Mouse (Mus musculus): Measurements from ENCODE around the gene Smim1. TPM values are rescaled to one million over a fixed set of nuclear protein-coding genes. Genes with fewer than 3 reads are reported as not detected.

Gene Smim1
- polyA plus RNA-seq, 1 experiment from 2014 or later: 4.2 TPM

DNA sequence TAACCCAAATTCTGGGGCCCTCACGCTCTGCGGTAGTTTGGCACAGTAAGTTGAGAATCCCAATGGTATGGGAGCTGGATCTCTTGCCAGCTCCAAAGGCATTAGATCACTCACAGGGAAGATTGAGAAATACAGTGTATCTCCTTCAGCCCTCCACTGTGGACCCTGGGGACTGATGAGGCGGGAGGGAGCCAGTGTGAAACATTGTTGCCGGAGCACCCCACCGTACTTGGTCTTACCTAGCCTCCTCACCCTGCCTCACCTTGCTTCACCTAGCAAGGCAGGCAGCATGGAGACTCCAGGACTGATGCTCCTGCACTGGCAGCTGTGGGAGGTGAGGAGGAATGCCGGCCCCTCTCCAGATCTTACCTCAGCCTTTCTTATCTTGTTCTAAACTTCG, 29.5 kb upstream of the Smim1 start:
- H3K9ac ChIP-seq (ENCODE audit: low read length): no peak overlapping the region
- H3K9me3 ChIP-seq (replicated peaks; ENCODE audit: control insufficient read depth, low read length): no peaks in the 10 kb centered on the region
- no peaks in the 10 kb centered on the region for H3K4me1 ChIP-seq (ENCODE audit: control insufficient read depth, insufficient read depth, low read length)
- no peak for DNase-seq (ENCODE audit: low spot score)
- no peaks in the 10 kb centered on the region for H3K27me3 ChIP-seq (replicated peaks; ENCODE audit: control insufficient read depth, insufficient read depth, low read length)
- H3K4me3 ChIP-seq (ENCODE audit: low read depth, low read length): no peak overlapping the region
- no peak overlapping the region for H3K4me2 ChIP-seq (ENCODE audit: low read length)
- no peaks in the 10 kb centered on the region for H3K36me3 ChIP-seq (ENCODE audit: control insufficient read depth, insufficient read depth, low read length)
- ATAC-seq: no peak
- H3K27ac ChIP-seq (ENCODE audit: low read depth, low read length): no peak overlapping the region
- WGBS: 93% methylated on average over 7 of the region's 7 CpGs

DNA sequence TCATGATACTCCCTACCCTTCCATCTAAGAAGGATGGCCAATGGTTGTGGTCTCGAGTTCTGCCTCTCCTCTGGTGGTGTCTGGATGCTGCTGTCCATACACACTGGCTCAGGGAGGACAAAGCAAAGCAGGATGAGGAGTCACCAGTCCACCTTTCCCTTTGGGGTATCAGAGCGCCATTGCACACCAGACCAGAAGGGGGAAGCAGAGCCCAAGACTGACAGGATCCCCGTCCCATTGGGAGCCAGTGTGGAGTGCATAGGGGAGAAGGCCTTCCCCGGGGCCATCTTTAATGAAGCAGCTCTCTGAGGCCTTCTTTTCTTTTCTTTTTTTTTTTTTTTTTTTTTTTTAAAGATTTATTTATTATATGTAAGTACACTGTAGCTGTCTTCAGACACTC, 27.0 kb upstream of the Smim1 start:
- 68% methylated on average over 4 of the region's 4 CpGs for WGBS
- Histone ChIP-seq H3K4me1 (ENCODE audit: control insufficient read depth, insufficient read depth, low read length) (no peaks in the 10 kb centered on the region), H3K27me3 (replicated peaks; ENCODE audit: control insufficient read depth, insufficient read depth, low read length) (no peaks in the 10 kb centered on the region), H3K9me3 (replicated peaks; ENCODE audit: control insufficient read depth, low read length) (no peaks in the 10 kb centered on the region), H3K36me3 (ENCODE audit: control insufficient read depth, insufficient read depth, low read length) (no peaks in the 10 kb centered on the region), H3K4me3 (ENCODE audit: low read depth, low read length) (no peak overlapping the region), H3K9ac (ENCODE audit: low read length) (no peak overlapping the region), H3K27ac (ENCODE audit: low read depth, low read length) (no peak overlapping the region), H3K4me2 (ENCODE audit: low read length) (no peak overlapping the region)
- ATAC-seq (no peak), DNase-seq (ENCODE audit: low spot score) (no peak)

DNA sequence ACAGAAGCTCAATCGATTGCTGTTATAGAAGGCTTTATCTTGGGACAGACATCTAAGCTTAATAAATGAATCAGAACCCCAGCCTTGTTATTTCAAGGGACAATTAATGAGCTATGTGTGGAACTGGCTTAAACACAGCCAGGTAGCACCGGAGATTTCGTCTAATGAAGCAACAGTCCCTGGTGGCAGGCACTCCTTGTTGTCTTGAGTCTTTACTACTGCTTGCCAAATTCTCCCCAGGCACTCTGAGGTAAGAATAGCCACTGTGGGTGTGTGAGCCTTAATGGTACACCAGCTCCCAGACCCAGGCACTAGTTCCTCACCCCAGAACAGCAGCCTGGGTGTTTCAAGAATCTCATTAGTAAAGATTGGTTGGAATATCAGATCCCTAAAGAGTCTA, 25.4 kb upstream of the Smim1 start:
- no peaks in the 10 kb centered on the region for H3K27me3 ChIP-seq (replicated peaks; ENCODE audit: control insufficient read depth, insufficient read depth, low read length)

DNA sequence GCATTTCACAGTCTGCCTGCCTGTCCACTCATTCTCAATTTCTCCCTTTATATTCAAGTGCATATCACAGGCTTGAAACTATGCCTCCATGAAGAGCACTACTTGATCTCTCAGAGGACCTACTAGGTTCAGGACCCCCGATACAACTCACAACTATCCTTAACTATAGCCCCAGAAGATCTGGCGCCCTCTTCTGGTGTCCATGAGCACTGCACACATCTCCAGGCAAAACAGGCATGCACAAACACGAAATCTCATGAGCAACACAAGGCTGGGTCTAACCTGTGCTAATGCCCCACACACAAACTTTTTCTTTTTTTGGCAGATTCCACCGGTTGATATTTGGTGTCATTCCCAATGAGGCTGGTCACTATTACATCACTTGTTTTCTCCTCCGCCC, 19.8 kb upstream of the Smim1 start:
- ATAC-seq (no peak), DNase-seq (ENCODE audit: low spot score) (no peak)
- Histone ChIP-seq H3K9me3 (replicated peaks; ENCODE audit: control insufficient read depth, low read length) (no peaks in the 10 kb centered on the region), H3K9ac (ENCODE audit: low read length) (no peak overlapping the region), H3K4me3 (ENCODE audit: low read depth, low read length) (no peak overlapping the region), H3K4me1 (ENCODE audit: control insufficient read depth, insufficient read depth, low read length) (no peaks in the 10 kb centered on the region), H3K4me2 (ENCODE audit: low read length) (no peak overlapping the region), H3K27me3 (replicated peaks; ENCODE audit: control insufficient read depth, insufficient read depth, low read length) (no peaks in the 10 kb centered on the region), H3K27ac (ENCODE audit: low read depth, low read length) (no peak overlapping the region), H3K36me3 (ENCODE audit: control insufficient read depth, insufficient read depth, low read length) (no peaks in the 10 kb centered on the region)
- 72% methylated on average over 5 of the region's 5 CpGs for WGBS

More for the DNA sequence above, 25.4 kb upstream of the Smim1 start:
- Histone ChIP-seq H3K9me3 (replicated peaks; ENCODE audit: control insufficient read depth, low read length) (no peaks in the 10 kb centered on the region), H3K27ac (ENCODE audit: low read depth, low read length) (no peak overlapping the region), H3K4me1 (ENCODE audit: control insufficient read depth, insufficient read depth, low read length) (no peaks in the 10 kb centered on the region), H3K4me2 (ENCODE audit: low read length) (no peak overlapping the region), H3K36me3 (ENCODE audit: control insufficient read depth, insufficient read depth, low read length) (no peaks in the 10 kb centered on the region), H3K4me3 (ENCODE audit: low read depth, low read length) (no peak overlapping the region), H3K9ac (ENCODE audit: low read length) (no peak overlapping the region)
- DNase-seq (ENCODE audit: low spot score) (no peak), ATAC-seq (no peak)
- WGBS: 63% methylated on average over 3 of the region's 3 CpGs

DNA sequence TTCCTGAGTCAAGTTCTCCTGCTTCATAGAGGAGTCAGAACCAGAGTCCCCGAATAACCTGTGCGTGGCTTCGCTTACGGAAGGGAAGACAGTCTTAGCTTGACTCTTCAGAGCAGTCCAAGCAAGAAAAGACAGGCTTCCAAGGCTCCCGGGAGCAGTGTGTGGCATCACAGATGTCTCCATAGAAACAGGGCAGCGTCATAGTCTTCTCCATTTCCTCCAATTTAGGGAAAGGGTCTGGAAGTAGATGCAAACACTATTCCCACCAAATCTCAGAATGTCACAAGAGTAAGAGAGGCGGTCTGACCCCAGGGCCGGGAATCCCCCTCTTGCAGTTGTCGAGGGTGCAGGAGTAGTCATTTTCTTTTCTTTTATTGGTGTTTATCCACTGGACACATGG, 16.5 kb upstream of the Smim1 start, which contains the start of gene Ccdc27:
Ccdc27 (minus strand) TSS at position 101 of the 400 bp plus-strand sequence.
- Histone ChIP-seq H3K27me3 (replicated peaks; ENCODE audit: control insufficient read depth, insufficient read depth, low read length) (no peaks in the 10 kb centered on the region), H3K4me1 (ENCODE audit: control insufficient read depth, insufficient read depth, low read length) (no peaks in the 10 kb centered on the region), H3K4me3 (ENCODE audit: low read depth, low read length) (no peak within 1 kb of the TSS), H3K36me3 (ENCODE audit: control insufficient read depth, insufficient read depth, low read length) (no peaks in the 10 kb centered on the region), H3K9me3 (replicated peaks; ENCODE audit: control insufficient read depth, low read length) (no peaks in the 10 kb centered on the region), H3K9ac (ENCODE audit: low read length) (no peak within 1 kb of the TSS), H3K4me2 (ENCODE audit: low read length) (no peak within 1 kb of the TSS), H3K27ac (ENCODE audit: low read depth, low read length) (no peak within 1 kb of the TSS)
- DNase-seq (ENCODE audit: low spot score): no peak
- ATAC-seq: no peak
- 86% methylated on average over 9 of the region's 9 CpGs for WGBS

DNA sequence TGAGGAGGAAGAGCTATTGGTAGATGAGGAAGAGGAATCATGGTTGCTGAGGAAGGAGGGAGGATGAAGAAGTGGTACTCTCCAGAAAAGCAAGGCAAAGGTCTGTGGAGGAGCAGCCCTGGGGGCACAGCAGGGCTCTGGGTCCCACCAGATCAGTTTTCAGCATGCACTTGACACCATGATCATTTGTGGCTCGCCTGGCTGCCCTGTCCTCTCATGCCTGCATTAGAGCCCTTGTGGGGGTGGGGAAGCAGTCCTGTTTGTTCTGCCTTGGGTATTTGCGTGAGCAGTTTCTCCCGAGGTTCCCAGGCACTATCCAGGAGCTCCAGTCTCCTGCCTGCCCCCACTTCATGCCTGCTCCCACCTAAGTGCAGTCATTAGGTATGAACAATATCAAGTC, 11.1 kb upstream of the Smim1 start:
- Histone ChIP-seq H3K4me1 (ENCODE audit: control insufficient read depth, insufficient read depth, low read length) (no peaks in the 10 kb centered on the region), H3K27ac (ENCODE audit: low read depth, low read length) (no peak overlapping the region), H3K27me3 (replicated peaks; ENCODE audit: control insufficient read depth, insufficient read depth, low read length) (no peaks in the 10 kb centered on the region), H3K9me3 (replicated peaks; ENCODE audit: control insufficient read depth, low read length) (no peaks in the 10 kb centered on the region), H3K4me2 (ENCODE audit: low read length) (no peak overlapping the region), H3K36me3 (ENCODE audit: control insufficient read depth, insufficient read depth, low read length) (no peaks in the 10 kb centered on the region), H3K9ac (ENCODE audit: low read length) (no peak overlapping the region), H3K4me3 (ENCODE audit: low read depth, low read length) (no peak overlapping the region)
- ATAC-seq (no peak), DNase-seq (ENCODE audit: low spot score) (no peak)
- 55% methylated on average over 3 of the region's 3 CpGs for WGBS

DNA sequence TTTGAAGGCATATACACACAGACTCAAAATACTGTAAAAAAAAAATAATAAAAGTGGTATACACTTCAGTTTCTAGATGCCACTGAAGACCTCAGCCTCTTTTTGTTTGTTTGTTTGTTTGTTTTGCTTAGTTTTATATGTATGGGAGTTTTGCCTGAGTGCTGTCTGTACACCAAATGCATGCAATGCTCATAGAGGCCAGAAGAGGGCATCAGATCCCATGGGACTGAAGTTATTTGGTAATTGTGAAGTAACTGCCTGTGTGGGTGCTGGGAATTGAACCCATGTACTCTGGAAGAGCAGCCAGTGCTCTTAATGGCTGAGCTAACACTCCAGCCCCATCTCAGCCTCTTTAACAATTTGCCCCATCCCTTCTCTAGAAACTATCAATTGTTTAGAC, 2.6 kb upstream of the Smim1 start:
- no peak overlapping the region for H3K4me2 ChIP-seq (ENCODE audit: low read length)
- H3K27ac ChIP-seq (ENCODE audit: low read depth, low read length): no peak overlapping the region
- H3K4me3 ChIP-seq (ENCODE audit: low read depth, low read length): no peak overlapping the region
- no peaks in the 10 kb centered on the region for H3K9me3 ChIP-seq (replicated peaks; ENCODE audit: control insufficient read depth, low read length)
- H3K36me3 ChIP-seq (ENCODE audit: control insufficient read depth, insufficient read depth, low read length): no peaks in the 10 kb centered on the region
- DNase-seq (ENCODE audit: low spot score): no peak
- H3K9ac ChIP-seq (ENCODE audit: low read length): no peak overlapping the region
- no peaks in the 10 kb centered on the region for H3K4me1 ChIP-seq (ENCODE audit: control insufficient read depth, insufficient read depth, low read length)
- no peak for ATAC-seq
- peaks cover 7% of the 10 kb centered on the region; the same call in 1 of the 2 replicates for H3K27me3 ChIP-seq (replicated peaks; ENCODE audit: control insufficient read depth, insufficient read depth, low read length)

DNA sequence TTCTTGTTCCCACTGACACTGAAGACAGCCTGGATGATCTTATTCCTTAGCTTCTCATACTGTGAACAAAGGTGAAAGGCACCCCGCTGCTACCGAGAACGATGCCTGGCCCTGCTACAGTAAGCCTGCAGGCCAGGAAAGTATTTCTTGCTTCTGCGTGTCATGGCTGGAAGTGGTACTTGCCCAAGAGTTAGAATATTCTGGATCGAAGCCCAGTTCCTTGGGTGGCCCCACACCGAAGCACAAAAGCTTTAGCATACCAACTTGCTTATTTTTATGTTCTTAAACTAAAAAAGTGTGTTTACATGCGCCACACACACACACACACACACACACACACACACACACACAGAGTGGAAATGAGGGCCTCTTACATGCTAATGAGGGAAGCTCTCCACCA, 2.0 kb upstream of the Smim1 start:
- no peak for ATAC-seq
- Histone ChIP-seq H3K27me3 (replicated peaks; ENCODE audit: control insufficient read depth, insufficient read depth, low read length) (peaks cover 7% of the 10 kb centered on the region; the same call in 1 of the 2 replicates), H3K4me3 (ENCODE audit: low read depth, low read length) (no peak overlapping the region), H3K9me3 (replicated peaks; ENCODE audit: control insufficient read depth, low read length) (no peaks in the 10 kb centered on the region), H3K4me2 (ENCODE audit: low read length) (no peak overlapping the region), H3K4me1 (ENCODE audit: control insufficient read depth, insufficient read depth, low read length) (no peaks in the 10 kb centered on the region), H3K27ac (ENCODE audit: low read depth, low read length) (no peak overlapping the region), H3K9ac (ENCODE audit: low read length) (no peak overlapping the region), H3K36me3 (ENCODE audit: control insufficient read depth, insufficient read depth, low read length) (no peaks in the 10 kb centered on the region)
- WGBS: 72% methylated on average over 7 of the region's 7 CpGs
- DNase-seq (ENCODE audit: low spot score): no peak

DNA sequence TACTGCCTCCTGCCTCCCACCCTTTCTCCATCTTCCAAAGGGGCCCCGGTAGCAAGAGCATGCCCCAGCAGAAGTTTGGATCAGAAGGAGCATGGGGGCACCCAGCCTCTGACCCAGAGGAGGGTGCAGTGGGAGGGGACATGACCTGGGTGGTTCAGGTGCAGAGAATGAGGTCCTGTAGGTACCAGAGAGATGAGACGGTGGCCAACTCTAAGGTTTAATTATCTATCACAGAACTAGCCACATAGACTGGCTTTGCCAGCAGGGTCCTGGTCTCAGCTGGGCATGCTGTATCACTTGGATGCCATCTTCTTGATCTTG, 371 bp upstream of the Smim1 start:
- DNase-seq (ENCODE audit: low spot score): no peak

More for the DNA sequence above, 371 bp upstream of the Smim1 start:
- ATAC-seq: no peak
- WGBS: 43% methylated on average over 2 of the region's 2 CpGs
- peak overlapping the region; percentile 40; the same call in 1 of the 2 replicates for H3K4me2 ChIP-seq (ENCODE audit: low read length)
- H3K9ac ChIP-seq (ENCODE audit: low read length): no peak overlapping the region
- H3K9me3 ChIP-seq (replicated peaks; ENCODE audit: control insufficient read depth, low read length): no peaks in the 10 kb centered on the region
- H3K36me3 ChIP-seq (ENCODE audit: control insufficient read depth, insufficient read depth, low read length): peaks cover 12% of the 10 kb centered on the region
- H3K27me3 ChIP-seq (replicated peaks; ENCODE audit: control insufficient read depth, insufficient read depth, low read length): peaks cover 7% of the 10 kb centered on the region; the same call in 1 of the 2 replicates
- no peak overlapping the region for H3K27ac ChIP-seq (ENCODE audit: low read depth, low read length)
- no peak overlapping the region for H3K4me3 ChIP-seq (ENCODE audit: low read depth, low read length)
- no peaks in the 10 kb centered on the region for H3K4me1 ChIP-seq (ENCODE audit: control insufficient read depth, insufficient read depth, low read length)
